Mouse (Mus musculus) hindbrain, postnatal 0 days (tissue): ENCODE measurements around the gene Rab27a. TPM values are rescaled to one million over a fixed set of nuclear protein-coding genes. Genes with fewer than 3 reads are reported as not detected.

ENCODE experiments used
- ATAC-seq: fragments of 200-750 bp; cut with Nextera tagmentation; 2 replicates; pipeline ENCODE4 v1.8.0; 2017; ENCODE audit warnings: mild to moderate bottlenecking, moderate TSS enrichment, moderate library complexity
- DNase-seq: peaks from one replicate; pipeline ENCODE4 v3.0.0-alpha.2; 2015; ENCODE audit warnings: low spot score
- H3K27ac ChIP-seq: fragments of 300-500 bp; sonication (generic); 2 replicates; pipeline ENCODE4 v1.5.1; 2014; ENCODE audit warnings: mild to moderate bottlenecking
- H3K27me3 ChIP-seq: fragments of 300-500 bp; sonication (generic); 2 replicates; pipeline ENCODE4 v1.6.1; 2014; ENCODE audit warnings: low read length, mixed read lengths; ENCODE audit not compliant: insufficient read depth
- H3K36me3 ChIP-seq: fragments of 300-500 bp; sonication (generic); 2 replicates; pipeline ENCODE4 v1.6.1; 2014; ENCODE audit warnings: low read length, mixed read lengths; ENCODE audit not compliant: insufficient read depth
- H3K4me1 ChIP-seq: fragments of 300-500 bp; sonication (generic); 2 replicates; pipeline ENCODE4 v1.6.1; 2014; ENCODE audit warnings: antibody characterized with exemption, low read length, mixed read lengths; ENCODE audit not compliant: insufficient read depth
- H3K4me2 ChIP-seq: fragments of 300-500 bp; sonication (generic); 2 replicates; pipeline ENCODE4 v1.6.1; 2014; ENCODE audit warnings: low read depth, mild to moderate bottlenecking, low read length, moderate library complexity, mixed read lengths
- H3K4me3 ChIP-seq: fragments of 300-500 bp; sonication (generic); 2 replicates; pipeline ENCODE4 v1.5.1; 2014; ENCODE audit warnings: low read length
- H3K9ac ChIP-seq: fragments of 300-500 bp; sonication (generic); replicated peaks from 2 replicates; pipeline ENCODE4 v1.6.1; 2014; ENCODE audit warnings: mild to moderate bottlenecking, low read length, moderate library complexity, mixed read lengths
- H3K9me3 ChIP-seq: fragments of 300-500 bp; sonication (generic); 2 replicates; pipeline ENCODE4 v1.6.1; 2016; ENCODE audit warnings: low read length, mixed read lengths
- CTCF ChIP-seq: IDR thresholded peaks from 2 replicates; pipeline ENCODE4 v1.5.1; 2016; ENCODE audit warnings: antibody characterized with exemption, control low read depth, low read depth
- WGBS: fragments of 180-500 bp; shearing (Covaris S2); extraction: QIAGEN DNeasy Blood & Tissue Kit; methylation state at CpG from one replicate; pipeline ENCODE4 v1.1.7; 2014; 5-methylcytosine and 5-hydroxymethylcytosine counted together
- polyA plus RNA-seq: library from polyadenylated mRNA; unstranded; fragments of >200 nt; fragmentation: Nextera tagmentation; extraction: Ambion mirVana; gene quantifications from 2 replicates; pipeline ENCODE4 v1.2.1, GENCODE M21; 2015
- total RNA-seq: library from RNA; depleted of rRNA; stranded (reverse); fragments of >200 nt; gene quantifications from 2 replicates; pipeline ENCODE4 v1.2.3, GENCODE M21; 2014

The Rab27a gene
- total and polyA plus RNA-seq, 2 experiments from 2014 or later, result 3.8 to 5.3 TPM

- ATAC-seq (no peak), DNase-seq (no peak)
- no peak overlapping the region for H3K4me2 ChIP-seq
- H3K36me3 ChIP-seq, result no peaks in the 10 kb centered on the region
- TF ChIP-seq CTCF, result no peak
- H3K9ac ChIP-seq, result no peak overlapping the region
- 74% methylated on average over 2 of the region's 2 CpGs for WGBS
- no peaks in the 10 kb centered on the region for H3K9me3 ChIP-seq
- H3K4me1 ChIP-seq, result no peaks in the 10 kb centered on the region
- H3K27me3 ChIP-seq, result no peaks in the 10 kb centered on the region; the same call in 1 of the 2 replicates
- no peak overlapping the region for H3K4me3 ChIP-seq
- H3K27ac ChIP-seq, result no peak overlapping the region
Measured at GRCm38 (mm10) chr9:73097898-73098297, 53.2 kb downstream of the Rab27a start.

DNA sequence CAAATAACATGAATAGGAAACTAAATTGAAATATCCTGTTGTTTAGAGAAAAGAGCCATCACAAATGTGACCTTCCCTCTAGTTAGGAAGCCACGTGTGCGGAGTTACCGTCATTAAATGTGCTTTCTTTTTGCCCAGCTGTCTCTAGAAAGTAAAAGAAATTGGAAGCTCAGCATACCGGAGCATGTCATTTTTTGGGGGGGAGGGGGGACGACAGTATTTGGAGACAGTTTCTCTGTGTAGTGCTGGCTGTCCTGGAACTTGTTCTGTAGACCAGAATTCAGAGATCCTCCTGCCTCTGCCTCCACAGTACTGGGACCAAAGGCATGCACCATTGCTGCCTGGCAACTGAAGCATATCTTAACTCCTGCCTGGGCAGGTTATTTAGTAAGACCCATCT, 56.9 kb downstream of the Rab27a start, which contains the start of gene Khdc3:
Khdc3 (plus strand) TSS at position 301 of the 400 bp plus-strand sequence.
- ATAC-seq, result no peak
- TF ChIP-seq CTCF, result no peak
- Histone ChIP-seq H3K27me3 (no peaks in the 10 kb centered on the region; the same call in 1 of the 2 replicates), H3K27ac (no peak within 1 kb of the TSS), H3K4me2 (no peak within 1 kb of the TSS), H3K4me1 (no peaks in the 10 kb centered on the region), H3K36me3 (no peaks in the 10 kb centered on the region), H3K9ac (no peak within 1 kb of the TSS), H3K9me3 (no peaks in the 10 kb centered on the region), H3K4me3 (no peak within 1 kb of the TSS)
- WGBS, result 89% methylated on average over 5 of the region's 5 CpGs
- DNase-seq, result no peak

DNA sequence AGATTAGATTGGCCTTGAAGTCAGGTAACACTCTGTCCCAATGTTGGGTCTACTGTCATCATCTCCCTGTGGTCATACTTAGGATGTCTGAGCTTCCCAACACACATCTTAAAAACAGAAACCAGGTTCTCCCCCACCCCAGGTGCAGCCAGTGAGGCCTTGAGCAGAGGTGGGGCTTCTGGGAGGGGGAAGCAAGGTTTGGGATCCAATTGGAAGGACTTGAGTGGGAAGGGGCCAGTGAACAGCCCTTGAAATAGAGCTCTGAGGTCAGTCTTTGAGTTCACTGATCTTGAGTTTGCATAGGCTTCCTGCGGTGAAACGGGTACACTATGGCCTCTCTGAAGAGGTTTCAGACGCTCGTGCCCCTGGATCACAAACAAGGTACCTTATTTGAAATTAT, 57.5 kb downstream of the Rab27a start, which contains the start of gene Gm20509:
Gm20509 (plus strand) TSS at position 290 of the 400 bp plus-strand sequence.
- Histone ChIP-seq H3K27me3 (no peaks in the 10 kb centered on the region; the same call in 1 of the 2 replicates), H3K36me3 (no peaks in the 10 kb centered on the region), H3K4me2 (peak within 1 kb of the TSS; percentile 63), H3K4me1 (no peaks in the 10 kb centered on the region), H3K9me3 (no peaks in the 10 kb centered on the region), H3K27ac (no peak within 1 kb of the TSS), H3K4me3 (peak within 1 kb of the TSS; percentile 36), H3K9ac (peak within 1 kb of the TSS; percentile 35; the same call in 1 of the 2 replicates)
- TF ChIP-seq CTCF, result no peak
- ATAC-seq, result no peak
- no peak for DNase-seq
- 93% methylated on average over 4 of the region's 4 CpGs for WGBS

GRCm38 (mm10) chr9:73103159-73103879, 58.7 kb downstream of the Rab27a start:
- Histone ChIP-seq H3K4me2 (peak overlapping the region; percentile 63), H3K27me3 (no peaks in the 10 kb centered on the region; the same call in 1 of the 2 replicates), H3K4me3 (peak overlapping the region; percentile 36), H3K36me3 (no peaks in the 10 kb centered on the region), H3K27ac (no peak overlapping the region), H3K4me1 (no peaks in the 10 kb centered on the region), H3K9ac (peak overlapping the region; percentile 35), H3K9me3 (no peaks in the 10 kb centered on the region)
- ATAC-seq (peak; percentile 52), DNase-seq (peak; percentile 14)
- 6% methylated on average over 59 of the region's 60 CpGs for WGBS
- TF ChIP-seq CTCF, result no peak

- ATAC-seq (no peak; the same call in 1 of the 2 replicates), DNase-seq (no peak)
- peak overlapping the region; percentile 35; the same call in 1 of the 2 replicates for H3K9ac ChIP-seq
- H3K36me3 ChIP-seq, result no peaks in the 10 kb centered on the region
- H3K9me3 ChIP-seq, result no peaks in the 10 kb centered on the region
- no peak overlapping the region for H3K27ac ChIP-seq
- H3K4me1 ChIP-seq, result no peaks in the 10 kb centered on the region
- no peaks in the 10 kb centered on the region; the same call in 1 of the 2 replicates for H3K27me3 ChIP-seq
- H3K4me3 ChIP-seq, result peak overlapping the region; percentile 36
- H3K4me2 ChIP-seq, result peak overlapping the region; percentile 63
- TF ChIP-seq CTCF, result no peak
- WGBS, result 27% methylated on average over 5 of the region's 5 CpGs
Measured at GRCm38 (mm10) chr9:73103880-73104198, 59.2 kb downstream of the Rab27a start.

DNA sequence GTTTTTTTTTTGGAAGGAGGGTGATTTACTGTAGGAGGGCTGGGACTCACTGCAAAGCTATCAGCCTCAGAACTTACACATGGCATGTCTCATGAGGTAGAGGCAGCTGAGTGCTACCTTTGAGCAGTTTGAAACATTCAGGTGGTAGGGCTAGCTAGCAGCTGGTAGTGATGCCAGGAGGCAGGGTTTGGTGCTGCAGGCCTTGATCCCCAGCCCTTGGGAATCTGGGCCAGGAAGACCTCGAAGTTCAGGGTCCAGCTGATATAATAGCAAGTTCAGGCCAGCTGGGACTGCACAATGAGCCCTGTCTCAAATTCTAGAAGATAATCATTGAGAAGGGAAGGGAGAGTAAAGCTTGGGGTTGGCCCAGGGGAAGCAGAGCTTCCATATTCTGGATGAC, 60.5 kb downstream of the Rab27a start:
- WGBS, result 67% methylated on average over 1 of the region's 1 CpGs
- DNase-seq, result no peak
- no peak overlapping the region for H3K4me2 ChIP-seq
- no peak overlapping the region for H3K9ac ChIP-seq
- no peak overlapping the region for H3K4me3 ChIP-seq
- H3K27ac ChIP-seq, result no peak overlapping the region
- H3K36me3 ChIP-seq, result no peaks in the 10 kb centered on the region
- no peaks in the 10 kb centered on the region; the same call in 1 of the 2 replicates for H3K27me3 ChIP-seq
- H3K9me3 ChIP-seq, result no peaks in the 10 kb centered on the region
- no peaks in the 10 kb centered on the region for H3K4me1 ChIP-seq
- ATAC-seq, result no peak
- no peak for TF ChIP-seq CTCF

DNA sequence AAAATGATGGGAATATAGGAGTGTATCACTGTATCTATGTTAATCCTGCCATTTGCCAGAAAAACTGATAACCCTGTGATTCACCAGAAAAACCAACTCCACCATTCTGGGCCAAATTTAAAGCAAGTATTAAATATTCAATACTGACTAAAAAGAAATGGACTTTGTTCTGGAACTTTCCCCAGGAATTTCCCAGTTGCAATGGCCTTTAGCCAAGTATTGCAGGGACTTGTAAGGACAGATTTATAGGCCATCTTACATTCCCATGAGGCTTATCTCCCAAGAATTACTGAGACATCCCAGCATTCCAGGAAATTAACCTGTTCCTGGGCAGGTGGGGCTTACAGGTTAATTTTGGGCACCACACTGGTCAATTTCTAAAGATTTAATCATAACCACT, 61.1 kb downstream of the Rab27a start:
- Histone ChIP-seq H3K9ac (no peak overlapping the region), H3K27me3 (no peaks in the 10 kb centered on the region; the same call in 1 of the 2 replicates), H3K4me1 (no peaks in the 10 kb centered on the region), H3K9me3 (no peaks in the 10 kb centered on the region), H3K27ac (no peak overlapping the region), H3K4me3 (no peak overlapping the region), H3K36me3 (no peaks in the 10 kb centered on the region), H3K4me2 (no peak overlapping the region)
- TF ChIP-seq CTCF, result no peak
- DNase-seq (no peak), ATAC-seq (no peak)
